Mouse (Mus musculus) myocyte (in vitro differentiated cells): Measurements from ENCODE around the gene Tspan18. TPM values are rescaled to one million over a fixed set of nuclear protein-coding genes. Genes with fewer than 3 reads are reported as not detected.

Source experiments
- H3K27me3 ChIP-seq: one replicate; pipeline ENCODE4 v1.6.1; 2011; ENCODE audit not compliant: control insufficient read depth, insufficient read depth, insufficient read length
- H3K36me3 ChIP-seq: one replicate; pipeline ENCODE4 v1.6.1; 2011; ENCODE audit not compliant: control insufficient read depth, insufficient read depth
- H3K4me2 ChIP-seq: one replicate; pipeline ENCODE4 v1.6.1; 2011; ENCODE audit warnings: low read depth, control low read depth
- H3K4me3 ChIP-seq: one replicate; pipeline ENCODE4 v1.5.1; 2011; ENCODE audit warnings: mild to moderate bottlenecking, control low read depth, moderate library complexity
- H3K79me2 ChIP-seq: one replicate; pipeline ENCODE4 v1.6.1; 2011; ENCODE audit not compliant: control insufficient read depth, insufficient read depth
- H3ac ChIP-seq: one replicate; pipeline ENCODE4 v1.6.1; 2011; ENCODE audit not compliant: control insufficient read depth, insufficient read length
- CEBPB ChIP-seq: IDR thresholded peaks from 2 replicates; pipeline ENCODE4 v1.6.1; 2011; ENCODE audit warnings: mild to moderate bottlenecking, moderate library complexity; ENCODE audit not compliant: poor library complexity, insufficient read depth, severe bottlenecking
- E2F4 ChIP-seq: IDR thresholded peaks from one replicate; pipeline ENCODE4 v1.6.1; 2011; ENCODE audit warnings: mild to moderate bottlenecking, control low read depth, moderate library complexity; ENCODE audit not compliant: insufficient read depth
- MAX ChIP-seq: IDR thresholded peaks from one replicate; pipeline ENCODE4 v1.6.1; 2011; ENCODE audit warnings: low read depth, mild to moderate bottlenecking, control low read depth
- MYOD1 ChIP-seq, 3 experiments: IDR thresholded peaks; one replicate each; pipeline ENCODE4 v1.6.1; 2011; ENCODE audit warnings: control low read depth in 2 of 3, low read depth in 2 of 3, mild to moderate bottlenecking in 2 of 3, moderate library complexity in 1 of 3; ENCODE audit not compliant: insufficient read length in 2 of 3, control insufficient read depth in 1 of 3
- MYOG ChIP-seq, 3 experiments: IDR thresholded peaks; one replicate each; pipeline ENCODE4 v1.6.1; 2011; ENCODE audit warnings: control low read depth in 2 of 3, low read depth in 2 of 3, mild to moderate bottlenecking in 2 of 3; ENCODE audit not compliant: insufficient read length in 2 of 3, control insufficient read depth in 1 of 3, insufficient read depth in 1 of 3
- POLR2A ChIP-seq: IDR thresholded peaks from one replicate; pipeline ENCODE4 v1.6.1; 2011; ENCODE audit warnings: low read depth, mild to moderate bottlenecking, control low read depth, moderate library complexity; ENCODE audit not compliant: insufficient read length
- POLR2AphosphoS2 ChIP-seq: IDR thresholded peaks from one replicate; pipeline ENCODE4 v1.6.1; 2011; ENCODE audit warnings: low read depth, control low read depth; ENCODE audit not compliant: insufficient read length
- REST ChIP-seq: IDR thresholded peaks from one replicate; pipeline ENCODE4 v1.6.1; 2011; ENCODE audit warnings: mild to moderate bottlenecking, control low read depth, moderate library complexity; ENCODE audit not compliant: insufficient read depth, insufficient read length
- SRF ChIP-seq: IDR thresholded peaks from one replicate; pipeline ENCODE4 v1.6.1; 2011; ENCODE audit warnings: low read depth; ENCODE audit not compliant: control insufficient read depth, insufficient read length
- TCF12 ChIP-seq: IDR thresholded peaks from one replicate; pipeline ENCODE4 v1.6.1; 2011; ENCODE audit warnings: mild to moderate bottlenecking, control low read depth; ENCODE audit not compliant: poor library complexity, insufficient read depth, severe bottlenecking
- TCF3 ChIP-seq: IDR thresholded peaks from one replicate; pipeline ENCODE4 v1.6.1; 2011; ENCODE audit warnings: low read depth, control low read depth; ENCODE audit not compliant: insufficient read length
- USF1 ChIP-seq: IDR thresholded peaks from one replicate; pipeline ENCODE4 v1.6.1; 2011; ENCODE audit warnings: low read depth, mild to moderate bottlenecking, control low read depth, moderate library complexity
- polyA plus RNA-seq: library from polyadenylated mRNA; unstranded; fragments of >200 nt; fragmentation: generic; extraction: Trizol; gene quantifications from one replicate; pipeline ENCODE4 v1.2.1, GENCODE M21; 2012; ENCODE audit warnings: missing spikeins

Tspan18 gene
- polyA plus RNA-seq, 1 experiment, result 0.02 TPM

DNA sequence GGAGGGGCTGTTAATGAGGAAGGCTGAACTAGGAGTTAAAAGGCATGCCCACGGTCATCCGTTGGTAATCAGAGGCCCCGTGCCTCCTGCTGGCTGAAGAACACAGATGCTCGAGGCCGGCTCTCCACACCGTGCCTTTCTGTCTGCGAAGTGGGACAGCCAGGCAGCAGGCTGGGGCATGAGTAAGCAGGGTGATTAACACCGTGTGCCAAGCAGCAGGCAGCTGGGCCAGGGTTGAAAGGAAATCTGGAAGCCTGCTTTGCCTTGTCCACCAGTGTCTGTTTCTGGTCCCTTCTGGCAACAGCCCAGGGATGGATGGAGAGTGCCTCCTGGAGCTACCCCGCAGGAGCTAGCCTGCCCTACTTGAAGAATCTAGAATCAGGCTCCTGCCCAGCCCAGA lies 81.9 kb downstream of the Tspan18 start:
- Histone ChIP-seq H3K79me2 (no peaks in the 10 kb centered on the region), H3K36me3 (no peaks in the 10 kb centered on the region), H3K4me3 (no peak overlapping the region), H3K27me3 (peaks cover 42% of the 10 kb centered on the region), H3K4me2 (no peak overlapping the region), H3ac (no peak overlapping the region)
- TF ChIP-seq E2F4 (no peak), CEBPB (no peak), MAX (no peak), MYOD1 (IDR thresholded peaks at IDR 0.05; ENCODE audit: control insufficient read depth in 1 of 3, insufficient read length in 2 of 3, low read depth in 2 of 3) (peak in 1 of 3 experiments; percentile 28), POLR2A (no peak), USF1 (no peak), TCF12 (no peak), MYOG (IDR thresholded peaks at IDR 0.05; ENCODE audit: control insufficient read depth in 1 of 3, insufficient read depth in 1 of 3, insufficient read length in 2 of 3, low read depth in 2 of 3) (peak in 2 of 3 experiments; percentile 15 to 26), REST (no peak), TCF3 (no peak), POLR2AphosphoS2 (no peak), SRF (no peak)

DNA sequence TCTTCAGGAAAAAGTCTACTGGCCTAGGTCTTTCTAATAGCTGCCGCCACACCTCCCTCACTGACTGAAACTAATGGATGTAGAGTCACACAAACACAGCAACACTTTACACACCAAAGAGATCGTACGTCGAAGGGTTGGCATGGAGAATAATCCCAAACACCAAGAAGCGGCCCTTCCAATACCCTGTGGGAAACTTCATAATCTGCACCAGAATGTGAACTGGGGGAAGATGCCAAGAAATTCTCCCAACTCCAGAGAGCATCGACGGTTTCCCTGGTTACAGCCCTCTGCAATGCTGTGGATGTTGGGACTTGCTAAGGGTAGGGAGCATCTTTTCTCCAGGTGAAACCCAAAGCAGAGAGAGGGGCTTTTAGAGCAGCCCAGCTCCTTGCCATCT lies 83.7 kb downstream of the Tspan18 start:
- Histone ChIP-seq H3K36me3 (no peaks in the 10 kb centered on the region), H3K27me3 (peaks cover 36% of the 10 kb centered on the region), H3K4me3 (no peak overlapping the region), H3ac (no peak overlapping the region), H3K4me2 (no peak overlapping the region), H3K79me2 (no peaks in the 10 kb centered on the region)
- TF ChIP-seq REST (no peak), TCF12 (no peak), POLR2AphosphoS2 (no peak), POLR2A (no peak), CEBPB (no peak), MAX (no peak), MYOG (IDR thresholded peaks at IDR 0.05; ENCODE audit: control insufficient read depth in 1 of 3, insufficient read depth in 1 of 3, insufficient read length in 2 of 3, low read depth in 2 of 3) (no peak), TCF3 (no peak), USF1 (no peak), MYOD1 (IDR thresholded peaks at IDR 0.05; ENCODE audit: control insufficient read depth in 1 of 3, insufficient read length in 2 of 3, low read depth in 2 of 3) (no peak), E2F4 (no peak), SRF (no peak)

DNA sequence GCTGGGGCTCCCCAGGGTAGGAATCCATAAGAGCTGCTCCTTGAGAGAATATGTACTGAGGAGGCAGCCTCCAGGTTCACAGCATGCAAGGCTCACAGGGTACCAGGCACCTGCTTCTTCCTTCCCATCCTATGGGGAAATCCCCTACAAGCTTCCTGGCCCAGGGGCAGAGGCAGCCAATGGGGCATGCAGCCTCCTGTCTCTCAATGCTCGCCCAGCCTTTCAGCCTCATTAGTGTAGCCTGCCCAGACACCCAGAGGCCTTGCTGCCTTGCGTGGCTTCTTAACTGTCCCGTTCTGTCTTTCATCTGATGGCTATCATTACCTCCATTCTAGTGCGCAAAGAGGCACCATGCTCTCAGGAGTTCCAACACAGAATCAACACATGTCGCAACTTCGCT lies 85.2 kb downstream of the Tspan18 start:
- H3ac ChIP-seq, result no peak overlapping the region
- H3K4me2 ChIP-seq, result no peak overlapping the region
- no peak overlapping the region for H3K4me3 ChIP-seq
- peaks cover 46% of the 10 kb centered on the region for H3K27me3 ChIP-seq
- no peaks in the 10 kb centered on the region for H3K36me3 ChIP-seq
- H3K79me2 ChIP-seq, result no peaks in the 10 kb centered on the region
- no peak for TF ChIP-seq REST
- TF ChIP-seq SRF, result no peak
- no peak for TF ChIP-seq MYOG (IDR thresholded peaks at IDR 0.05; ENCODE audit: control insufficient read depth in 1 of 3, insufficient read depth in 1 of 3, insufficient read length in 2 of 3, low read depth in 2 of 3)
- no peak for TF ChIP-seq POLR2AphosphoS2
- no peak for TF ChIP-seq CEBPB
- no peak for TF ChIP-seq MYOD1 (IDR thresholded peaks at IDR 0.05; ENCODE audit: control insufficient read depth in 1 of 3, insufficient read length in 2 of 3, low read depth in 2 of 3)
- TF ChIP-seq TCF3, result no peak
- TF ChIP-seq MAX, result no peak
- no peak for TF ChIP-seq POLR2A
- no peak for TF ChIP-seq USF1
- TF ChIP-seq E2F4, result no peak
- no peak for TF ChIP-seq TCF12

DNA sequence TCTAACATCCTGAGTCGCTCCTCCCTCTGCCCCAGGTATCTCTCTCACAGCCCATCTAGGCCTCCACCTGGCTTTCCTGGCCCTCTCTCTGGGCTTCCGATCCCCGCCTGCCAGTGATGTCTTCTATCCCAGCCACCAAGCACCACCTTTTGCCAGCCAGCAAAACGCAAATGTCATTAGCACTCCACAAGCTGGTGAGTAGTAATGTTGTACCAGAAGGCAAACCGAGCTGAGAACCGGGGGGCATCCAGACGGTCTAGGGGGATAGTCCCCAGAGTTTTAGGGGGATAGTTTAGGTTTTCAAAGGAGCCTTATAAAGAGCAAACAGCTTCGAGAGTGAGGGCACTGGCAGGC lies 90.2 kb downstream of the Tspan18 start:
- Histone ChIP-seq H3ac (no peak overlapping the region), H3K4me2 (no peak overlapping the region), H3K36me3 (no peaks in the 10 kb centered on the region), H3K4me3 (no peak overlapping the region), H3K79me2 (no peaks in the 10 kb centered on the region), H3K27me3 (peaks cover 59% of the 10 kb centered on the region)
- TF ChIP-seq TCF3 (no peak), MYOD1 (IDR thresholded peaks at IDR 0.05; ENCODE audit: control insufficient read depth in 1 of 3, insufficient read length in 2 of 3, low read depth in 2 of 3) (no peak), USF1 (no peak)

DNA sequence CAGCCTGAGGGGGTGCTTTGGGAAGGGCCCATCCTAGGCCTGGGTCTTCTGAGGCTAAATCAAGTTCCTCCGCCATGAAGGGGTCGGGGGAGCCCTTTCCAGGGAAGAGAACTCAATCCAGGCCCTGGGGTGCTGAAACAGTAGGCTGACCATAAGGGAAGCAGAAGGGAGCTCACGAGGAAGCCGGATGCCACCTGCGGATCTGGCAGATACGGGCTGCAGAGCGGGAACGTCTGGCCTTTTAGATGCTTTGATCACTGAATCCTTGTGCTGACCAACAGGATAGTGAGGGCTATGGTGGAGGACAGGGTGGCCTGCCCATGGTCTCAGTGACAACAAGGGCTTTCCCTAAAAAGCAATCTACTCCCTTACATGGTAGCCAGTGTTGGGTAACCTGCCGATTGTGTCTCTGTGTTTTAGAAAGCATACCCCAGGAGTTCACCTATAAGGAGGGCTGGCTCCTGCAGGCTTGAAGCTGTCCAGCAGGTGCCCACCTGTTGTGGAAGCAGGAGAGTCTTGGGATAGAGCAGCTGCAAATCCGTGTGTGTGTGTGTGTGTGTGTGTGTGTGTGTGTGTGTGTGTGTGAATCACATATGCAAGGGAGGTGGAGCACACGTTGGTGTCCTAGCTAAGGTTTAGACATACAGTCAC lies 90.7 kb downstream of the Tspan18 start:
- Histone ChIP-seq H3K4me2 (no peak overlapping the region), H3ac (no peak overlapping the region), H3K4me3 (no peak overlapping the region), H3K36me3 (no peaks in the 10 kb centered on the region), H3K27me3 (peaks cover 58% of the 10 kb centered on the region), H3K79me2 (no peaks in the 10 kb centered on the region)
- TF ChIP-seq E2F4, result no peak
- no peak for TF ChIP-seq TCF12
- TF ChIP-seq REST, result no peak
- no peak for TF ChIP-seq MAX
- TF ChIP-seq MYOD1 (IDR thresholded peaks at IDR 0.05; ENCODE audit: control insufficient read depth in 1 of 3, insufficient read length in 2 of 3, low read depth in 2 of 3), result no peak
- no peak for TF ChIP-seq SRF
- no peak for TF ChIP-seq MYOG (IDR thresholded peaks at IDR 0.05; ENCODE audit: control insufficient read depth in 1 of 3, insufficient read depth in 1 of 3, insufficient read length in 2 of 3, low read depth in 2 of 3)
- no peak for TF ChIP-seq CEBPB
- no peak for TF ChIP-seq USF1
- no peak for TF ChIP-seq POLR2A
- no peak for TF ChIP-seq POLR2AphosphoS2
- no peak for TF ChIP-seq TCF3
